ENCODE assay signal across 7 mouse cellular contexts in the genomic region with DNA sequence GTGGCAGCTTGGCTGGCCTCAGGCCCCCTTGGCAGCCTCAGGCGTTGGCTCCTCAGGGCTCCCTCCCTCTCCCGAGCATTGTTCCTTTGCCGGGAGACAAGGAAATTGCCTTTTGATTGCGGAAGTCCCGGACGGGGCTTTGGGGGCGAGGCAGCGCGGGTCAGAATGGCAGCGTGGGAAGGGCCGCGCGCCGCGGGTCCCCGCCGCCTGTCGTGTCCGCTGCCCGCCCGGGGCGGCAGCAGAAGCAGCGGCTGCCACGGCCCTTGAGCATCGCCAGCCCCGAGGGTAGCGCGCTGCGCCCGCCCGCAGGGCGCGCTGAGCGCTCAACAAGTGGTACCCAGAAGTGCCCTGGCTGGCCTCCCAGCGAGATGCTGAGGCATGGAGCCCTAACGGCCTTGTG. TPM values are rescaled to one million over a fixed set of nuclear protein-coding genes. Genes with fewer than 3 reads are reported as not detected.
DNase-seq lines count a peak whose midpoint lies in the region; ATAC-seq and TF ChIP-seq lines count a peak whose summit lies in the region.

No protein-coding gene starts in this region.

- 1% methylated on average over 26 of the region's 36 CpGs for WGBS in intestine, postnatal 0 days
- under 1% methylated on average over 29 of the region's 36 CpGs for WGBS in liver, postnatal 0 days (ENCODE audit: insufficient replicate concordance)

- peak overlapping the region; percentile 75 for H3K4me2 ChIP-seq in intestine, postnatal 0 days (replicated peaks; ENCODE audit: low read depth)
- peak overlapping the region; percentile 50 for H3K4me2 ChIP-seq in liver, postnatal 0 days (ENCODE audit: low read depth, low read length)

- peak; percentile 45 for ATAC-seq in common myeloid progenitor, adult 5-6 weeks (replicated peaks; ENCODE audit: low read depth, poor library complexity, severe bottlenecking)
- no peak for ATAC-seq in intestine, postnatal 0 days
- ATAC-seq in liver, postnatal 0 days, result peak; percentile 40; the same call in 1 of the 2 replicates

- H3K36me3 ChIP-seq in intestine, postnatal 0 days (ENCODE audit: control insufficient read depth, insufficient read depth), result no peaks in the 10 kb centered on the region
- no peaks in the 10 kb centered on the region for H3K36me3 ChIP-seq in liver, postnatal 0 days (replicated peaks; ENCODE audit: insufficient read depth, low read length)

- H3K4me3 ChIP-seq in intestine, postnatal 0 days (ENCODE audit: low read depth, low read length), result peak overlapping the region; percentile 42
- peak overlapping the region; percentile 32 for H3K4me3 ChIP-seq in liver, postnatal 0 days (ENCODE audit: low read depth, low read length)

- H3K9ac ChIP-seq in intestine, postnatal 0 days (ENCODE audit: low read depth, low read length), result peak overlapping the region; percentile 8; the same call in 1 of the 2 replicates
- H3K9ac ChIP-seq in liver, postnatal 0 days (replicated peaks), result no peak overlapping the region

- no peaks in the 10 kb centered on the region for H3K9me3 ChIP-seq in intestine, postnatal 0 days (ENCODE audit: control insufficient read depth)
- no peaks in the 10 kb centered on the region for H3K9me3 ChIP-seq in liver, postnatal 0 days (ENCODE audit: low read length)

- H3K27ac ChIP-seq in intestine, postnatal 0 days (ENCODE audit: low read depth, low read length), result no peak overlapping the region
- no peak overlapping the region for H3K27ac ChIP-seq in liver, postnatal 0 days (ENCODE audit: low read depth)

- no peaks in the 10 kb centered on the region for H3K4me1 ChIP-seq in intestine, postnatal 0 days (replicated peaks; ENCODE audit: control insufficient read depth, insufficient read depth, low read length)
- no peaks in the 10 kb centered on the region for H3K4me1 ChIP-seq in liver, postnatal 0 days (ENCODE audit: insufficient read depth)

- no peak for TF ChIP-seq EP300 in liver, postnatal 0 days (IDR thresholded peaks at IDR 0.05; ENCODE audit: low read depth)

- TF ChIP-seq CTCF in intestine, postnatal 0 days (IDR thresholded peaks at IDR 0.05; ENCODE audit: low read depth), result 0 out of 2 replicates have a peak, but pooled peaks have one; percentile 12
- TF ChIP-seq CTCF in liver, postnatal 0 days (IDR thresholded peaks at IDR 0.05; ENCODE audit: low read depth), result no peak

- DNase-seq in adrenal gland, adult 18-20 months (ENCODE audit: low spot score in 2 of 2), result peak; percentile 9 to 54
- peak; percentile 60 to 86 for DNase-seq in heart, adult 18-20 months
- DNase-seq in liver, postnatal 0 days, result peak; percentile 24
- DNase-seq in retina, embryonic 14.5 days (ENCODE audit: low spot score), result peak; percentile 65
- no peak for DNase-seq in urinary bladder, adult 18-20 months (ENCODE audit: low spot score in 2 of 2)

- H3K27me3 ChIP-seq in intestine, postnatal 0 days (replicated peaks; ENCODE audit: control insufficient read depth, insufficient read depth, low read length), result peaks cover 15% of the 10 kb centered on the region
- H3K27me3 ChIP-seq in liver, postnatal 0 days (ENCODE audit: insufficient read depth, low read length), result peaks cover 23% of the 10 kb centered on the region

RNA-seq across cellular contexts. Expression of a gene that starts 25.9 kb away (rescaled TPM):
- total RNA-seq in adrenal gland, adult 18-20 months (2021), result 10 to 100 TPM; 34.6 to 34.8 TPM
- total RNA-seq in common myeloid progenitor, adult 5-6 weeks (2017), result not detected in 2 replicates
- total RNA-seq in heart, adult 18-20 months (2021), result 10 to 100 TPM; 53.8 to 58.0 TPM
- polyA plus RNA-seq in intestine, postnatal 0 days (2015; fragmentation: Nextera tagmentation; extraction: Ambion mirVana), result 3.2 and 3.7 TPM in 2 replicates
- 2.5 and 3.1 TPM in 2 replicates for polyA plus RNA-seq in liver, postnatal 0 days (2015; fragmentation: Nextera tagmentation; extraction: Ambion mirVana)

Comparison
In these comparisons a context has a peak if more than half of its experiments do, and no peak if none do; other contexts are left out.
1. DNase-seq: peak in adrenal gland, adult 18-20 months (2 of 2), heart, adult 18-20 months (2 of 2), liver, postnatal 0 days (single experiment) and retina, embryonic 14.5 days (single experiment); none in urinary bladder, adult 18-20 months (0 of 2).
2. RNA of a gene that starts 25.9 kb away (total RNA-seq): 53.8 to 58.0 TPM in heart, adult 18-20 months and 34.6 to 34.8 TPM in adrenal gland, adult 18-20 months; not detected in common myeloid progenitor, adult 5-6 weeks; every median in the first group is over 10 times any median in the second.